Mouse (Mus musculus) left cerebral cortex, postnatal 10 days (tissue): ENCODE measurements around the gene Cnn2. TPM values are rescaled to one million over a fixed set of nuclear protein-coding genes. Genes with fewer than 3 reads are reported as not detected.

Source experiments
- DNase-seq, 2 experiments: peaks; one replicate each; pipeline ENCODE4 v3.0.0; 2021 to 2022; ENCODE audit warnings: low spot score in 2 of 2, mixed read lengths in 1 of 2; ENCODE audit errors: extremely low spot score in 1 of 2
- intact Hi-C: fragments of 180-260 bp; cut with DNase I; formaldehyde crosslinking; loops from one replicate; pipeline ENCODE4 v1.15.1; 2025
- total RNA-seq, 2 experiments: library from RNA; stranded (reverse); gene quantifications; 2 replicates each; pipeline ENCODE4 v1.2.3; 2021

Gene Cnn2
- total RNA-seq, 2 experiments from 2014 or later = 8.9 to 12.4 TPM

GRCm38 (mm10) chr10:80004233-80004705 lies 15.9 kb downstream of the Cnn2 start:
- intact Hi-C loops = no loop called here
- DNase-seq = no peak

- DNase-seq = no peak
- intact Hi-C loops = no loop called here
Measured at GRCm38 (mm10) chr10:80011740-80012139, 23.4 kb downstream of the Cnn2 start.

- DNase-seq = peak in 1 of 2 experiments; percentile 38
- intact Hi-C loops = no loop called here
Measured at GRCm38 (mm10) chr10:80013609-80014008, 25.2 kb downstream of the Cnn2 start.

GRCm38 (mm10) chr10:80014484-80015290 lies 26.3 kb downstream of the Cnn2 start:
- DNase-seq = peak in 1 of 2 experiments; percentile 32
- intact Hi-C loops = no loop called here

- intact Hi-C loops = no loop called here
- DNase-seq = peak in 1 of 2 experiments; percentile 25
Measured at GRCm38 (mm10) chr10:80015583-80015982, 27.2 kb downstream of the Cnn2 start.

GRCm38 (mm10) chr10:80016511-80016910 lies 28.1 kb downstream of the Cnn2 start, which contains the start of gene Arhgap45:
Arhgap45 (plus strand) TSS chr10:80016653.
- DNase-seq = peak in 1 of 2 experiments; percentile 51
- intact Hi-C loops = no loop called here

GRCm38 (mm10) chr10:80016931-80017330 lies 28.5 kb downstream of the Cnn2 start:
- intact Hi-C loops = no loop called here
- peak in 1 of 2 experiments; percentile 28 for DNase-seq

- peak in 1 of 2 experiments; percentile 68 for DNase-seq
- intact Hi-C loops = no loop called here
Measured at GRCm38 (mm10) chr10:80017361-80017760, 29.0 kb downstream of the Cnn2 start.

GRCm38 (mm10) chr10:80017771-80018170 lies 29.4 kb downstream of the Cnn2 start:
- intact Hi-C loops = no loop called here
- peak in 1 of 2 experiments; percentile 28 for DNase-seq

GRCm38 (mm10) chr10:80018739-80019297 lies 30.4 kb downstream of the Cnn2 start:
- intact Hi-C loops = no loop called here

GRCm38 (mm10) chr10:80019471-80020131 lies 31.2 kb downstream of the Cnn2 start:
- intact Hi-C loops = no loop called here
- DNase-seq = peak in 1 of 2 experiments; percentile 26

More at GRCm38 (mm10) chr10:80018739-80019297, 30.4 kb downstream of the Cnn2 start:
- DNase-seq = peak in 1 of 2 experiments; percentile 33

GRCm38 (mm10) chr10:80020191-80020590 lies 31.8 kb downstream of the Cnn2 start:
- no peak for DNase-seq
- intact Hi-C loops = no loop called here

- intact Hi-C loops = no loop called here
- no peak for DNase-seq
Measured at GRCm38 (mm10) chr10:80020603-80021319, 32.4 kb downstream of the Cnn2 start.

GRCm38 (mm10) chr10:80021320-80021641 lies 32.9 kb downstream of the Cnn2 start:
- intact Hi-C loops = no loop called here
- no peak for DNase-seq

GRCm38 (mm10) chr10:80022164-80022563 lies 33.8 kb downstream of the Cnn2 start:
- peak in 1 of 2 experiments; percentile 23 for DNase-seq
- intact Hi-C loops = no loop called here

GRCm38 (mm10) chr10:80022806-80023205 lies 34.4 kb downstream of the Cnn2 start:
- no peak for DNase-seq

GRCm38 (mm10) chr10:80023758-80024157 lies 35.4 kb downstream of the Cnn2 start:
- no peak for DNase-seq
- intact Hi-C loops = no loop called here

More at GRCm38 (mm10) chr10:80022806-80023205, 34.4 kb downstream of the Cnn2 start:
- intact Hi-C loops = no loop called here

GRCm38 (mm10) chr10:80024229-80025043 lies 36.1 kb downstream of the Cnn2 start:
- peak in 1 of 2 experiments; percentile 52 for DNase-seq
- intact Hi-C loops = no loop called here
